ENCODE assay signal across 8 mouse cellular contexts in genomic region chr10:24928072-24928471, GRCm38 (mm10). TPM values are rescaled to one million over a fixed set of nuclear protein-coding genes. Genes with fewer than 3 reads are reported as not detected.
DNase-seq lines count a peak whose midpoint lies in the region; ATAC-seq and TF ChIP-seq lines count a peak whose summit lies in the region.

No protein-coding gene starts in this region.

- H3K36me3 ChIP-seq in kidney, embryonic 16.5 days (ENCODE audit: insufficient read depth, low read length), result no peaks in the 10 kb centered on the region
- no peaks in the 10 kb centered on the region for H3K36me3 ChIP-seq in intestine, postnatal 0 days (ENCODE audit: control insufficient read depth, insufficient read depth)

- WGBS in kidney, embryonic 16.5 days, result 5% methylated on average over 12 of the region's 12 CpGs
- 4% methylated on average over 12 of the region's 12 CpGs for WGBS in intestine, postnatal 0 days

- H3K4me2 ChIP-seq in kidney, embryonic 16.5 days (replicated peaks; ENCODE audit: low read depth, low read length), result peak overlapping the region; percentile 40
- peak overlapping the region; percentile 50 for H3K4me2 ChIP-seq in intestine, postnatal 0 days (replicated peaks; ENCODE audit: low read depth)

- H3K4me3 ChIP-seq in kidney, embryonic 16.5 days (ENCODE audit: low read length), result peak overlapping the region; percentile 18; the same call in 1 of the 2 replicates
- peak overlapping the region; percentile 48 for H3K4me3 ChIP-seq in bone marrow macrophage, adult 2 months (ENCODE audit: insufficient read depth, low read length)
- H3K4me3 ChIP-seq in intestine, postnatal 0 days (ENCODE audit: low read depth, low read length), result 0 out of 2 replicates have a peak overlapping the region, but pooled peaks have one; percentile 17

- no peak overlapping the region for H3K27ac ChIP-seq in kidney, embryonic 16.5 days (ENCODE audit: low read length)
- H3K27ac ChIP-seq in bone marrow macrophage, adult 2 months (ENCODE audit: insufficient read depth, low read depth, low read length), result peak overlapping the region; percentile 81
- no peak overlapping the region for H3K27ac ChIP-seq in intestine, postnatal 0 days (ENCODE audit: low read depth, low read length)

- no peak for TF ChIP-seq CTCF in bone marrow macrophage, adult 2 months (IDR thresholded peaks at IDR 0.05; ENCODE audit: low read depth, low read length)
- TF ChIP-seq CTCF in intestine, postnatal 0 days (IDR thresholded peaks at IDR 0.05; ENCODE audit: low read depth), result no peak

- DNase-seq in kidney, adult 18-20 months, result no peak
- peak; percentile 23 for DNase-seq in naive thymus-derived CD4-positive, alpha-beta T cell, adult 2 months (ENCODE audit: low read depth)
- no peak for DNase-seq in right cerebral cortex, postnatal 25 days
- no peak for DNase-seq in layer of hippocampus, adult 11-12 months (ENCODE audit: low spot score)
- DNase-seq in MN1 (ENCODE audit: low spot score), result no peak

- 0 out of 2 replicates have a peak overlapping the region, but pooled peaks have one; percentile 11 for H3K9ac ChIP-seq in kidney, embryonic 16.5 days (replicated peaks; ENCODE audit: low read length)
- no peak overlapping the region; the same call in 1 of the 2 replicates for H3K9ac ChIP-seq in intestine, postnatal 0 days (ENCODE audit: low read depth, low read length)

- H3K27me3 ChIP-seq in kidney, embryonic 16.5 days (ENCODE audit: insufficient read depth, low read length), result no peaks in the 10 kb centered on the region
- H3K27me3 ChIP-seq in intestine, postnatal 0 days (replicated peaks; ENCODE audit: control insufficient read depth, insufficient read depth, low read length), result no peaks in the 10 kb centered on the region

- no peaks in the 10 kb centered on the region for H3K9me3 ChIP-seq in kidney, embryonic 16.5 days (ENCODE audit: low read length)
- no peaks in the 10 kb centered on the region for H3K9me3 ChIP-seq in intestine, postnatal 0 days (ENCODE audit: control insufficient read depth)

- no peak for TF ChIP-seq POLR2A in bone marrow macrophage, adult 2 months (IDR thresholded peaks at IDR 0.05; ENCODE audit: borderline replicate concordance, low read depth, low read length)

- ATAC-seq in kidney, embryonic 16.5 days (ENCODE audit: low FRiP score, low TSS enrichment), result no peak
- no peak for ATAC-seq in intestine, postnatal 0 days

- peaks cover 20% of the 10 kb centered on the region for H3K4me1 ChIP-seq in kidney, embryonic 16.5 days (ENCODE audit: insufficient read depth, low read length)
- H3K4me1 ChIP-seq in bone marrow macrophage, adult 2 months (ENCODE audit: control insufficient read depth, insufficient read depth, low read length), result peaks cover 39% of the 10 kb centered on the region
- peaks cover 5% of the 10 kb centered on the region for H3K4me1 ChIP-seq in intestine, postnatal 0 days (replicated peaks; ENCODE audit: control insufficient read depth, insufficient read depth, low read length)

RNA-seq across cellular contexts. Expression of gene Arg1, which starts 0.8 kb away (rescaled TPM):
- polyA plus RNA-seq in kidney, embryonic 16.5 days (2015; fragmentation: Nextera tagmentation; extraction: Ambion mirVana), result 2.2 and 3.1 TPM in 2 replicates
- not detected in 2 replicates for polyA plus RNA-seq in bone marrow macrophage, adult 2 months (2012; ENCODE audit: insufficient read depth, insufficient read length, missing spikeins)
- 1.7 and 2.0 TPM in 2 replicates for polyA plus RNA-seq in intestine, postnatal 0 days (2015; fragmentation: Nextera tagmentation; extraction: Ambion mirVana)

RNA-seq across cellular contexts. Expression of gene Med23, which starts 58.3 kb away (rescaled TPM):
- 24.0 and 26.6 TPM in 2 replicates for polyA plus RNA-seq in kidney, embryonic 16.5 days (2015; fragmentation: Nextera tagmentation; extraction: Ambion mirVana)
- polyA plus RNA-seq in bone marrow macrophage, adult 2 months (2012; ENCODE audit: insufficient read depth, insufficient read length, missing spikeins), result 17.8 and 20.2 TPM in 2 replicates
- 5.7 and 5.8 TPM in 2 replicates for polyA plus RNA-seq in intestine, postnatal 0 days (2015; fragmentation: Nextera tagmentation; extraction: Ambion mirVana)
